Mouse (Mus musculus) midbrain, postnatal 0 days (tissue): ENCODE data around the gene Ptrh2. TPM values are rescaled to one million over a fixed set of nuclear protein-coding genes. Genes with fewer than 3 reads are reported as not detected.

Source experiments
- ATAC-seq: fragments of 200-750 bp; cut with Nextera tagmentation; 2 replicates; pipeline ENCODE4 v1.8.0; 2017; ENCODE audit warnings: moderate number of reproducible peaks, mild to moderate bottlenecking, moderate TSS enrichment, moderate library complexity; ENCODE audit not compliant: low FRiP score
- DNase-seq: peaks from one replicate; pipeline ENCODE4 v3.0.0-alpha.2; 2015; ENCODE audit warnings: low spot score
- H3K27ac ChIP-seq: fragments of 300-500 bp; sonication (generic); 2 replicates; pipeline ENCODE4 v1.5.1; 2014; ENCODE audit warnings: low read depth, mild to moderate bottlenecking, low read length, mixed read lengths
- H3K27me3 ChIP-seq: fragments of 300-500 bp; sonication (generic); 2 replicates; pipeline ENCODE4 v1.6.1; 2014; ENCODE audit warnings: low read length, control low read depth, mixed read lengths; ENCODE audit not compliant: insufficient read depth
- H3K36me3 ChIP-seq: fragments of 300-500 bp; sonication (generic); 2 replicates; pipeline ENCODE4 v1.6.1; 2014; ENCODE audit warnings: low read length, control low read depth, mixed read lengths; ENCODE audit not compliant: insufficient read depth
- H3K4me1 ChIP-seq: fragments of 300-500 bp; sonication (generic); 2 replicates; pipeline ENCODE4 v1.6.1; 2014; ENCODE audit warnings: mild to moderate bottlenecking, control low read depth, antibody characterized with exemption, low read length, mixed read lengths; ENCODE audit not compliant: insufficient read depth
- H3K4me2 ChIP-seq: fragments of 300-500 bp; sonication (generic); 2 replicates; pipeline ENCODE4 v1.6.1; 2014; ENCODE audit warnings: low read depth, mild to moderate bottlenecking, low read length, mixed read lengths; ENCODE audit not compliant: poor library complexity, severe bottlenecking
- H3K4me3 ChIP-seq: fragments of 300-500 bp; sonication (generic); 2 replicates; pipeline ENCODE4 v1.5.1; 2014; ENCODE audit warnings: low read depth, mild to moderate bottlenecking, low read length, moderate library complexity
- H3K9ac ChIP-seq: fragments of 300-500 bp; sonication (generic); replicated peaks from 2 replicates; pipeline ENCODE4 v1.6.1; 2014; ENCODE audit warnings: mild to moderate bottlenecking, low read length, moderate library complexity, mixed read lengths; ENCODE audit not compliant: poor library complexity, severe bottlenecking
- H3K9me3 ChIP-seq: fragments of 300-500 bp; sonication (generic); 2 replicates; pipeline ENCODE4 v1.6.1; 2016; ENCODE audit warnings: low read length, control low read depth
- CTCF ChIP-seq: IDR thresholded peaks from 2 replicates; pipeline ENCODE4 v1.5.1; 2016; ENCODE audit warnings: antibody characterized with exemption, mild to moderate bottlenecking
- WGBS: fragments of 180-500 bp; shearing (Covaris S2); extraction: QIAGEN DNeasy Blood & Tissue Kit; methylation state at CpG from one replicate; pipeline ENCODE4 v1.1.7; 2014; 5-methylcytosine and 5-hydroxymethylcytosine counted together
- polyA plus RNA-seq: library from polyadenylated mRNA; unstranded; fragments of >200 nt; fragmentation: Nextera tagmentation; extraction: Ambion mirVana; gene quantifications from 2 replicates; pipeline ENCODE4 v1.2.1, GENCODE M21; 2015
- total RNA-seq: library from RNA; depleted of rRNA; stranded (reverse); fragments of >200 nt; gene quantifications from 2 replicates; pipeline ENCODE4 v1.2.3, GENCODE M21; 2014

Ptrh2 gene
- total and polyA plus RNA-seq, 2 experiments from 2014 or later: 14.8 to 22.5 TPM

GRCm38 (mm10) chr11:86690383-86690782 lies 6.6 kb downstream of the Ptrh2 start:
- Histone ChIP-seq H3K4me1 (no peaks in the 10 kb centered on the region), H3K9me3 (no peaks in the 10 kb centered on the region), H3K27ac (no peak overlapping the region), H3K36me3 (peaks cover 30% of the 10 kb centered on the region; the same call in 1 of the 2 replicates), H3K4me2 (no peak overlapping the region), H3K9ac (no peak overlapping the region), H3K27me3 (no peaks in the 10 kb centered on the region), H3K4me3 (no peak overlapping the region)
- TF ChIP-seq CTCF: no peak
- 97% methylated on average over 3 of the region's 3 CpGs for WGBS
- no peak for DNase-seq
- ATAC-seq: no peak

GRCm38 (mm10) chr11:86691482-86691881 lies 7.7 kb downstream of the Ptrh2 start:
- Histone ChIP-seq H3K27ac (no peak overlapping the region), H3K4me1 (no peaks in the 10 kb centered on the region), H3K4me3 (no peak overlapping the region), H3K9ac (no peak overlapping the region), H3K4me2 (no peak overlapping the region), H3K9me3 (no peaks in the 10 kb centered on the region), H3K27me3 (no peaks in the 10 kb centered on the region), H3K36me3 (peaks cover 37% of the 10 kb centered on the region; the same call in 1 of the 2 replicates)
- TF ChIP-seq CTCF: no peak
- DNase-seq: no peak
- no peak for ATAC-seq
- WGBS: 98% methylated on average over 3 of the region's 3 CpGs

- Histone ChIP-seq H3K27me3 (no peaks in the 10 kb centered on the region), H3K9me3 (no peaks in the 10 kb centered on the region), H3K4me2 (no peak overlapping the region), H3K4me1 (no peaks in the 10 kb centered on the region), H3K36me3 (peaks cover 40% of the 10 kb centered on the region), H3K27ac (no peak overlapping the region), H3K4me3 (no peak overlapping the region), H3K9ac (no peak overlapping the region)
- DNase-seq (no peak), ATAC-seq (no peak)
- no peak for TF ChIP-seq CTCF
- 96% methylated on average over 2 of the region's 2 CpGs for WGBS
Measured at GRCm38 (mm10) chr11:86691956-86692355, 8.2 kb downstream of the Ptrh2 start.

GRCm38 (mm10) chr11:86692546-86692945 lies 8.8 kb downstream of the Ptrh2 start:
- ATAC-seq (no peak), DNase-seq (no peak)
- Histone ChIP-seq H3K27ac (no peak overlapping the region), H3K9me3 (no peaks in the 10 kb centered on the region), H3K9ac (no peak overlapping the region), H3K36me3 (peaks cover 45% of the 10 kb centered on the region), H3K27me3 (no peaks in the 10 kb centered on the region), H3K4me2 (no peak overlapping the region), H3K4me1 (no peaks in the 10 kb centered on the region), H3K4me3 (no peak overlapping the region)
- TF ChIP-seq CTCF: no peak
- 96% methylated on average over 2 of the region's 2 CpGs for WGBS

GRCm38 (mm10) chr11:86695461-86695860 lies 11.7 kb downstream of the Ptrh2 start:
- Histone ChIP-seq H3K9ac (no peak overlapping the region), H3K4me3 (no peak overlapping the region), H3K27ac (no peak overlapping the region), H3K4me1 (no peaks in the 10 kb centered on the region), H3K36me3 (peaks cover 50% of the 10 kb centered on the region), H3K27me3 (no peaks in the 10 kb centered on the region), H3K4me2 (no peak overlapping the region), H3K9me3 (no peaks in the 10 kb centered on the region)
- ATAC-seq (no peak), DNase-seq (no peak)
- WGBS: 85% methylated on average over 4 of the region's 4 CpGs
- TF ChIP-seq CTCF: no peak

GRCm38 (mm10) chr11:86701151-86701550 lies 17.4 kb downstream of the Ptrh2 start:
- Histone ChIP-seq H3K36me3 (peaks cover 66% of the 10 kb centered on the region), H3K27ac (no peak overlapping the region), H3K4me1 (no peaks in the 10 kb centered on the region), H3K4me3 (no peak overlapping the region), H3K9ac (no peak overlapping the region), H3K9me3 (no peaks in the 10 kb centered on the region), H3K27me3 (no peaks in the 10 kb centered on the region), H3K4me2 (no peak overlapping the region)
- TF ChIP-seq CTCF: no peak
- 91% methylated on average over 4 of the region's 4 CpGs for WGBS
- ATAC-seq (no peak), DNase-seq (no peak)
